Comparison of ENCODE assay signal across 8 mouse cellular contexts in the genomic region with DNA sequence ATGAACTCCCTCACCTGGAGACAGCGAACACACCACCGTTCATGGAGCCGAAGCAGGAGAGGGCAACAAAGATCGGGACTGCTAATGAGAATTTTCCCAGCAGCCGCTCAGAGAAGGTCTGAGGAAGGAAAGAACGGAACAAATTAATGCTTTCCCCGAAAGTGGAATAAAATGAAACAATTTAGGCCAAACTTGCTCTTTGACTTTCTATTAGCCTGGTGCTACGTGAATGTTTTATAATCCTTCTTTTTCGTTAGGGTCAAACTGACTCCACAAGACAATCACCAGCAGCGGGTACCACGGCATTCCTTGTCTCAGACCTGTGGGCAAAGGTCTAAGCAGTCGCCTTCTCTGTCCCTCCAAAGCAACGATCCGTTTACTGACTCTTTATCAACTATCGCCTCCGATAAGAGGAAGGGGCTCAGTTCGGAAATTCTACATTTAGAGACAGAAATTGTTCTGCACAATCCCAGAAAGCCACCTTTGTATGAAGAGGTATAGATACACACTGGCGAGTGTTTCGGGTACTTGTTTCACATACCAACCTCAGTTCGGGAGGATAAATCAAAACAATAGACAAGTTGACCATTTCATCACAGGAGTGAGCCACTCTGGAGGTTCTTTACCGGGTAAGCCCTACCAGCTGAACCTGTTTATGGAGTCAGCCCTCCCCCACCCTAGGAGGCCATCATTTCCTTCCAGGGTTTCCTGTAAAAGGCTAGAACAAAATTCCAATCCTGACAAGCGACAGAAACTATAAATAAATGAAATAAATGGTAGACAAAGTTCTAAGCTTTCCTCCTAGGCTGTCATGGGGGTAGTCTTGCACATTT.
DNase-seq lines count a peak whose midpoint lies in the region; ATAC-seq and TF ChIP-seq lines count a peak whose summit lies in the region.

No protein-coding gene starts in this region.

- TF ChIP-seq CTCF in thymus, adult 2 months (IDR thresholded peaks at IDR 0.05; ENCODE audit: borderline replicate concordance, control insufficient read depth, extremely low read depth, insufficient read depth, low read length, poor library complexity) = no peak

- H3K4me2 ChIP-seq in heart, embryonic 14.5 days (ENCODE audit: low read length) = peak overlapping the region; percentile 76
- H3K4me2 ChIP-seq in midbrain, embryonic 12.5 days (replicated peaks) = peak overlapping the region; percentile 47

- 28% methylated on average over 22 of the region's 22 CpGs for WGBS in thymus, adult 2 months
- 27% methylated on average over 22 of the region's 22 CpGs for WGBS in heart, embryonic 14.5 days
- WGBS in large intestine, adult 2 months = 26% methylated on average over 22 of the region's 22 CpGs
- 35% methylated on average over 22 of the region's 22 CpGs for WGBS in midbrain, embryonic 12.5 days

- peak overlapping the region; percentile 63 for H3K9ac ChIP-seq in heart, embryonic 14.5 days (ENCODE audit: low read length)
- no peak overlapping the region; the same call in 1 of the 2 replicates for H3K9ac ChIP-seq in midbrain, embryonic 12.5 days (replicated peaks)

- H3K27ac ChIP-seq in thymus, adult 2 months (ENCODE audit: control insufficient read depth, insufficient read depth, low read length) = no peak overlapping the region; the same call in 1 of the 2 replicates
- peak overlapping the region; percentile 8 to 22; a peak in 2 of 4 replicates for H3K27ac ChIP-seq in heart, embryonic 14.5 days (replicated peaks in 1 of 2; ENCODE audit: control insufficient read depth in 1 of 2, insufficient read depth in 1 of 2, low read depth in 2 of 2, low read length in 2 of 2)
- no peak overlapping the region for H3K27ac ChIP-seq in midbrain, embryonic 12.5 days (replicated peaks)

- no peaks in the 10 kb centered on the region for H3K9me3 ChIP-seq in heart, embryonic 14.5 days (ENCODE audit: control insufficient read depth, low read length)
- H3K9me3 ChIP-seq in midbrain, embryonic 12.5 days = no peaks in the 10 kb centered on the region

- no peaks in the 10 kb centered on the region for H3K27me3 ChIP-seq in thymus, adult 2 months (ENCODE audit: control insufficient read depth, insufficient read depth, low read length)
- H3K27me3 ChIP-seq in heart, embryonic 14.5 days (ENCODE audit: control insufficient read depth, insufficient read depth, low read length) = no peaks in the 10 kb centered on the region
- H3K27me3 ChIP-seq in midbrain, embryonic 12.5 days = peaks cover 8% of the 10 kb centered on the region; the same call in 1 of the 2 replicates

- H3K4me1 ChIP-seq in thymus, adult 2 months (replicated peaks; ENCODE audit: control insufficient read depth, insufficient read depth, low read length) = peaks cover 9% of the 10 kb centered on the region
- H3K4me1 ChIP-seq in heart, embryonic 14.5 days (ENCODE audit: control insufficient read depth in 2 of 2, insufficient read depth in 2 of 2, low read length in 2 of 2) = peaks cover 0 to 2% of the 10 kb centered on the region in 2 experiments; a peak in 1 of 4 replicates
- peaks cover 22% of the 10 kb centered on the region for H3K4me1 ChIP-seq in midbrain, embryonic 12.5 days

- TF ChIP-seq POLR2A in thymus, adult 2 months (IDR thresholded peaks at IDR 0.05; ENCODE audit: control insufficient read depth, extremely low read depth, insufficient read depth, low read length, poor library complexity) = no peak

- intact Hi-C loops in left cerebral cortex, postnatal 36 days (cut with DNase I) = loop anchor here (5.0 to 10.0 kb wide), 3 partner anchors 80 to 743 kb away; no protein-coding TSS in a partner anchor

- H3K36me3 ChIP-seq in thymus, adult 2 months (ENCODE audit: control insufficient read depth, insufficient read depth, low read length) = peaks cover 28% of the 10 kb centered on the region
- H3K36me3 ChIP-seq in heart, embryonic 14.5 days (ENCODE audit: control insufficient read depth, insufficient read depth, low read length) = no peaks in the 10 kb centered on the region
- no peaks in the 10 kb centered on the region for H3K36me3 ChIP-seq in midbrain, embryonic 12.5 days

- ATAC-seq in heart, embryonic 14.5 days (ENCODE audit: insufficient number of reproducible peaks, insufficient read depth, low FRiP score, low read depth) = no peak
- ATAC-seq in midbrain, embryonic 12.5 days (ENCODE audit: low FRiP score, low read depth) = peak; percentile 58
- ATAC-seq in monocyte, adult 5-6 weeks (replicated peaks; ENCODE audit: insufficient number of reproducible peaks, low FRiP score, low TSS enrichment, poor library complexity, severe bottlenecking) = no peak

- peak overlapping the region; percentile 23; the same call in 1 of the 2 replicates for H3K4me3 ChIP-seq in thymus, adult 2 months (ENCODE audit: control insufficient read depth, insufficient read depth, low read length)
- peak overlapping the region; percentile 45 to 53 for H3K4me3 ChIP-seq in heart, embryonic 14.5 days (ENCODE audit: control insufficient read depth in 1 of 2, insufficient read depth in 1 of 2, low read depth in 1 of 2, low read length in 2 of 2)
- peak overlapping the region; percentile 34 for H3K4me3 ChIP-seq in midbrain, embryonic 12.5 days

- peak; percentile 15 for DNase-seq in thymus, adult 2 months
- no peak for DNase-seq in thymus, postnatal 14 days
- DNase-seq in large intestine, adult 2 months (ENCODE audit: low read depth, low spot score) = peak; percentile 6
- DNase-seq in left cerebral cortex, postnatal 36 days (ENCODE audit: low spot score in 2 of 2) = no peak
- DNase-seq in cerebellum, adult 18-20 months = no peak

Comparison
In these comparisons a context has a peak if more than half of its experiments do, and no peak if none do; other contexts are left out.
1. DNase-seq: peak in thymus, adult 2 months (single experiment) and large intestine, adult 2 months (single experiment); none in thymus, postnatal 14 days (single experiment), left cerebral cortex, postnatal 36 days (0 of 2) and cerebellum, adult 18-20 months (0 of 2).
2. H3K27ac ChIP-seq: peak in heart, embryonic 14.5 days (2 of 2); none in thymus, adult 2 months (single experiment) and midbrain, embryonic 12.5 days (single experiment).
3. Peak in every context shown above with its lines, with median percentiles within 50 percentile points of each other: H3K4me3 ChIP-seq.